Mouse (Mus musculus) spleen, postnatal 14 days (tissue): ENCODE data around the gene Btbd9.

Source experiments
- DNase-seq, 2 experiments: peaks; one replicate each; pipeline ENCODE4 v3.0.0; 2021 to 2022; ENCODE audit warnings: low spot score in 2 of 2

Btbd9 gene

DNA sequence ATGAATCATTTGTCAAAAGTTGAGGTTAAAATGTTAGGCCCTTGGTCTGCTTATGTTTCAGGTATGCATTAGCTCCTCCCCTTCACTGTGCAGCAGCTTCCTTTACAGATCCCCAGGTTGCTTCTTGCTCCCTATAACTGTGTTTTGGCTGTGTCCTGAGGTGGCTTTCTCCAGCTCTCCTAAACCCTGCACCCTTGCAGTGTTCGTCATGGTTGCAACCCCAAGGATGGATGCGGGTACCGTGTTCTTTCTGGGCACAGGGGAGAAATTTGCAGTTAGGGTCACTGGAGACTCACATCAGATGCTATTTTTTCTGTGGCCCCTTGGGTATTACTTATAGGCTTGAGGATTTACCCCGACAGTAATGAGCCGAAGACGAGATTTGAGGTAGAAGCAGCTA, 396.1 kb downstream of the Btbd9 start:
- DNase-seq: no peak

GRCm38 (mm10) chr17:30178402-30178801, 397.9 kb downstream of the Btbd9 start:
- no peak for DNase-seq

DNA sequence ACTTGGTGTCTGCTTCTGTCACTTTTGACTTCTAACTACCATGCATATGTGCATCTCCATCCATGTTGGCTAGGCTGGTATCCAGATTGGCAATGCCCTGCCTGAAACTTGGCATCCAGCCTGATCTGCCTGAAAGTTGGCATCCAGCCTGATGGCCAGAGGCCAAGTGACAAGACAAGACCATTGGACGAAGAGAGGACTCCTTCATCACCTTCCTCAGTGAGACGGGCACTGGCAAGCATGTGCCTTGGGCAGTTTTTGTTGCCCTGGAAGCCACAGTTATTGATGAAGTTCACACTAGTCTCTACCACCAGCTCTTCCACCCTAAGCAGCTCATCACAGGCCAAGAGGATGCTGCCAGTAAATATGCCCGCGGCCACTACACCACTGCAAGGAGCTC, 398.9 kb downstream of the Btbd9 start:
- no peak for DNase-seq
